Mouse (Mus musculus) left cerebral cortex, postnatal 25 days (tissue): ENCODE data around the gene Mtss1l. TPM values are rescaled to one million over a fixed set of nuclear protein-coding genes. Genes with fewer than 3 reads are reported as not detected.
"Not testable (repeated sequence)": the region's sequence is repeated elsewhere in the genome, so short reads cannot be mapped to it uniquely, and the experiment has no call there.

Experiments
- DNase-seq, 2 experiments: peaks; one replicate each; pipeline ENCODE4 v3.0.0; 2022; ENCODE audit warnings: low spot score in 2 of 2, mixed read lengths in 1 of 2
- intact Hi-C: fragments of 180-260 bp; cut with DNase I; formaldehyde crosslinking; loops from one replicate; pipeline ENCODE4 v1.15.1; 2025
- total RNA-seq, 2 experiments: library from RNA; stranded (reverse); gene quantifications; 2 replicates each; pipeline ENCODE4 v1.2.3; 2021

Gene Mtss1l
- total RNA-seq, 2 experiments from 2014 or later = 195 to 204 TPM

DNA sequence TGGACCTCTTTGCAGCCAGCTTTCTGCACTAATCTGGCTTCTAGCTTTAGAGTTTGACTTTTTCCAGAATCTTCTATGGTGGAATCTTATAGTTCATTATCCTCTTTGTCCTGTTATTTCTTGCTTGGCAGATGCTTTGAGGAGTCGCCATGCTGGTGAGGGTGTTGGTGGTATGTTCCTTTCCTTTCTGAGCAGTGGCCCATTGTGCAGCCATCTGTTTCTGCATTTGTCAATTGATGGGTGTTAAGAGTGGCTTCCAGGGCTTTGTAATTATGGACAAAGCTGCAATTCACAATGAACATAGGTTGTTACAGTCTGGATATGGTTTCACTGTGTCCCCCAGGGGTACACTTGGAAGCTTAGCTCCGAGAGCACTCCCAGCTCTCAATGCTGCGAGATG is 43.4 kb downstream of the Mtss1l start:
- intact Hi-C loops = no loop called here
- peak in 1 of 2 experiments; percentile 46 for DNase-seq

DNA sequence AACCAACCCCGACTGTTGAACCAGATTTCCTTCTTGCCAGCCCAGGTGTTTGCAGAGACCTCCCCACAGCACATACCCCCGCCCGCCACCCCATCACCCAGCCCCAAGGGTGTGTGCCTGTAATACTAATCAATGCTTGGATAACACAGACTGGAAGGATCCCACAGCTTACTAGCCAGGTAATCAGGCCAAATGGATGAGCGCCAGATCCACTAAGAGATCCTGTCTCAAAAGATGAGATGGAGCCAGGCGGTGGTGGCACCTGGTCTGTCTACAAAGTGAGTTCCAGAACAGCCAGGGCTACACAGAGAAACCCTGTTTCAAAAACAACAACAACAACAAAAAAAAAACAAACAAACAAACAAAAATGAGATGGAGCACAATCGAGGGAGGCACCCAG is 46.0 kb downstream of the Mtss1l start:
- intact Hi-C loops = no loop called here
- DNase-seq = no peak

GRCm38 (mm10) chr8:110772452-110772851 is 51.2 kb downstream of the Mtss1l start:
- peak; percentile 39 to 86 for DNase-seq
- intact Hi-C loops = loop anchor here (2.0 kb wide), 1 partner anchor 16 kb away; no protein-coding TSS in a partner anchor

GRCm38 (mm10) chr8:110774047-110774446 is 52.8 kb downstream of the Mtss1l start:
- intact Hi-C loops = no loop called here
- no peak for DNase-seq

- DNase-seq = no peak
- intact Hi-C loops = no loop called here
Measured at GRCm38 (mm10) chr8:110774725-110775124, 53.4 kb downstream of the Mtss1l start.

- DNase-seq = no peak
- intact Hi-C loops = no loop called here
Measured at GRCm38 (mm10) chr8:110775316-110775715, 54.0 kb downstream of the Mtss1l start.

GRCm38 (mm10) chr8:110775721-110776120 is 54.4 kb downstream of the Mtss1l start:
- intact Hi-C loops = no loop called here

GRCm38 (mm10) chr8:110776335-110776734 is 55.1 kb downstream of the Mtss1l start:
- DNase-seq = no peak
- intact Hi-C loops = no loop called here

More at GRCm38 (mm10) chr8:110775721-110776120, 54.4 kb downstream of the Mtss1l start:
- no peak for DNase-seq

- intact Hi-C loops = no loop called here
- DNase-seq = peak in 1 of 2 experiments; percentile 72
Measured at GRCm38 (mm10) chr8:110779924-110780718, 58.8 kb downstream of the Mtss1l start.

DNA sequence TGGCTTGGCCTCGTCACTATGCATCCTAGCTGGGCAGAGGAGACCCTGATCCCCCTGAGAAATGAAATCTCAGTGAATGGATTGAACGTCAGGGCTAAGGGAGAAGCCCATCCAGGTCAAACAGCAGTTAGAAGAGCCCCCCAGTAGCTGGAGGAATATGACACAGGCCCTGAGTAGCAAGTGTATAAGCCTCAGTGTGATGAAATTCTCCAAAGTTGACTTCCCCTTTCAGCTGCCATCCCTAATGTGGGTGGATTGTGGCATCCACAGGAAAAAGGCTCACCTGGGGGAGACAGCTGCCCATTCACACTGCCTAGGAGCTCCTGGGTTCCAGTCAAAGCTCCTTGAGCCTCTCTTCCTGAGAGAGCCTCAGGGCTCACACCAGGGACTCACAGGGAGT is 64.1 kb downstream of the Mtss1l start:
- intact Hi-C loops = no loop called here
- DNase-seq = no peak

DNA sequence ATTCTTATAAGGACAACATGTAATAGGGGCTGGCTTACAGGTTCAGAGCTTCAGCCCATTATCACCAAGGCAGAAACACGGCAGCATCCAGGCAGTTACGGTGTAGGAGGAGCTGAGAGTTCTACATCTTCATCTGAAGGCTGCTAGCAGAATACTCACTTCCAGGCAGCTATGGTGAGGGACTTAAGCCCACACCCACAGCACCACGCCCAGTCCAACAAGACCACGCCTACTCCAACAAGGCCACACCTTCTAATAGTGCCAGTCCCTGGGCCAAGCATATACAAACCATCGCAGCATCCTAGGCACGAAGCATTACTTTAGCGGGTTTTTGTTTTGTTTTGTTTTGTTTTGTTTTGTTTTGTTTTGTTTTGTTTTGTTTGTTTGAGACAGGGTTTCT is 65.2 kb downstream of the Mtss1l start:
- intact Hi-C loops, DNase-seq: not testable (repeated sequence)

DNA sequence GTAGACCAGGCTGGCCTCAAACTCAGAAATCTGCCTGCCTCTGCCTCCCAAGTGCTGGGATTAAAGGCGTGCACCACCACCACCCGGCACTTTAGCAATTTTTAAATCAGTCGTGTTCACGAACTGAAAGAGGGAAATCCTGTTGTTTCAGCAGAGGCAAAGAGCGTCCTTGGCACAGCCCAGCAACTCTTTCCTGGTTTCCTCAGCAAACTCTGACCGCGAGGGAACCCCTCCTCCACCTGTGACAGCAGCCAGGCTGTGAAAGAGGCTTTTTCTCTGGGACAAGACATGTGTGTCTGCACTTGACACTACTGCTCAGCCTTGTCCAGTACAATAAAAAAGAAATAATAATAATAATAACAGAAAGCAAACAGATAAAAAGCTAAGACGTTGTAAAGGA is 65.7 kb downstream of the Mtss1l start:
- DNase-seq = no peak
- intact Hi-C loops = no loop called here

GRCm38 (mm10) chr8:110787411-110787954 is 66.2 kb downstream of the Mtss1l start:
- DNase-seq = no peak
- intact Hi-C loops = no loop called here

GRCm38 (mm10) chr8:110788981-110789380 is 67.7 kb downstream of the Mtss1l start:
- intact Hi-C loops = no loop called here
- no peak for DNase-seq

- DNase-seq = no peak
- intact Hi-C loops = no loop called here
Measured at GRCm38 (mm10) chr8:110789571-110789970, 68.3 kb downstream of the Mtss1l start.

DNA sequence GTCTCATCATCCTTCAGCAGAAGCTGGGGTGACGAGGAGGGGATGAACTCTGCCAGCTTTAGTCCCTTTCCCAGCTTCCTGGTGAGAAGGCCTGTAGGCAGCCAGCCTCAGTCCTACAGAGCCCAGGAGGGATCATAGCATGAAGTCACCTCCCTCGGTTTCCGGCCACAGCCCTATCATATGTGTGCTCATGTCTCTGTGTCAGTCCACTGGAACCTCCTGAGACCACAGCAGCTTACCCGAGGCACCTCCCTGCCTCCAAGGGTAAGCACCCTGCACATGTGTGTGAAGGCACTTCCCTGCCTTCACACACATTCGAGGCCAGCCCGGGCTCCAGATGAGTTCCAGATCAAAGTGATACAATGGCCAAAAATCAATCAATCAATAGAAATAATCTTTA is 69.0 kb downstream of the Mtss1l start:
- DNase-seq = no peak
- intact Hi-C loops = no loop called here

Other genes with a start within 250 kb of the Mtss1l start
- gene Vac14, start 102.9 kb upstream of the Mtss1l start, total RNA-seq = 10 to 100 TPM; 21.0 to 23.4 TPM
- gene Il34, start 84.4 kb downstream of the Mtss1l start, total RNA-seq = 100 to 1,000 TPM; 110 to 121 TPM
- 10 to 100 TPM; 55.8 to 56.3 TPM for gene Cog4, start 125.1 kb downstream of the Mtss1l start, total RNA-seq
- gene Sf3b3, start 125.3 kb downstream of the Mtss1l start, total RNA-seq = 10 to 100 TPM; 61.5 to 61.7 TPM
- 10 to 100 TPM; 15.9 to 19.0 TPM for gene Fuk, start 181.0 kb downstream of the Mtss1l start, total RNA-seq
- 10 to 100 TPM; 86.2 to 88.7 TPM for gene St3gal2, start 198.4 kb downstream of the Mtss1l start, total RNA-seq